Mouse (Mus musculus) left cerebral cortex, postnatal 25 days (tissue): ENCODE data around the gene Calm4. TPM values are rescaled to one million over a fixed set of nuclear protein-coding genes. Genes with fewer than 3 reads are reported as not detected.
"Not testable (repeated sequence)": the region's sequence is repeated elsewhere in the genome, so short reads cannot be mapped to it uniquely, and the experiment has no call there.

Source experiments
- DNase-seq, 2 experiments: peaks; one replicate each; pipeline ENCODE4 v3.0.0; 2022; ENCODE audit warnings: low spot score in 2 of 2, mixed read lengths in 1 of 2
- intact Hi-C: fragments of 180-260 bp; cut with DNase I; formaldehyde crosslinking; loops from one replicate; pipeline ENCODE4 v1.15.1; 2025
- total RNA-seq, 2 experiments: library from RNA; stranded (reverse); gene quantifications; 2 replicates each; pipeline ENCODE4 v1.2.3; 2021

Calm4 gene
- total RNA-seq: not detected

DNA sequence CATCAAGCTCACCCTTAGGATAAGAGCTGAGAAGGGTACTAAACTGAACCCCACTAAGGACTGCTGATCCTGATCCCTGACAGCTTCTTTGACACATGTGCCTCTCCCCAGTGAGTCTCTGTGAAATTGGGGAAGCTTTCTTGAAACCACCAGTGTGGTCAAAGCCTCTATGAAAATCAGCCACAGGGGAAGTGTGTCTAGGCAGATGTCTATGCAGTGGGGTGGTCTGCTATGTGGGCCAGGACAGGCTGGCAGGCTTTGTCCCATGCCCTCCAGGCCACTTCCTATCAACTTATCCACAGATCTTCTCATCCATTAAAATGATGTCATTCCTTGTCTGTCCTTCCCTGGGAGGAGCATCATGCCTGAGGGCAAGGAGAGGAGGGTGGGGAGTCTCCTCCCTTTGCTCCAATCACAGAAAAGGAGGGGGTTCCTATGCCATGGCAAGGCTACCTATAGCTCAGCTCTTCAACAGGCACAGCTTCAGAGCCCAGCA lies at the start of gene Calm4:
TSS of gene Calm4 (plus strand) at position 446 of the 496 bp plus-strand sequence.
- intact Hi-C loops, DNase-seq: not testable (repeated sequence)

DNA sequence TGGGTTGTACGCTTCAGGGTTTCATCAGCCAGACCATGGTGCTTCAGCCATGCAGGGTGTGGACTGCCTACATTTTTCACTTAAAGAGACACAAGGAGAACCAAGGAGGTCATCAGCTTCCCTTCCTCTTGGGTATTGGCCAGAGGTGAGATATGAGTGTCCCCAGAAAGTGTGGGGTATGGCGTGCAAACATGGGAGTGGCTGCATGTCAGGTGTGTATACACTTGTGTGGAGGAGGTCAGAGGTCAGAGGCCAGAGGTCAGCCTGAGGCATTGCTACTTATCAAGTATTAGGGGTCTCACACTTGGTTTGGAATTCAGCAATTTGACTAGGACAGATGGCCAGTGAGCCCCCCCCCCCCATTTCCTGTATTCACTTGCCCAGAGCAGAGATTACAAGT lies 49.0 kb upstream of the Calm4 start:
- no peak for DNase-seq
- intact Hi-C loops: no loop called here

DNA sequence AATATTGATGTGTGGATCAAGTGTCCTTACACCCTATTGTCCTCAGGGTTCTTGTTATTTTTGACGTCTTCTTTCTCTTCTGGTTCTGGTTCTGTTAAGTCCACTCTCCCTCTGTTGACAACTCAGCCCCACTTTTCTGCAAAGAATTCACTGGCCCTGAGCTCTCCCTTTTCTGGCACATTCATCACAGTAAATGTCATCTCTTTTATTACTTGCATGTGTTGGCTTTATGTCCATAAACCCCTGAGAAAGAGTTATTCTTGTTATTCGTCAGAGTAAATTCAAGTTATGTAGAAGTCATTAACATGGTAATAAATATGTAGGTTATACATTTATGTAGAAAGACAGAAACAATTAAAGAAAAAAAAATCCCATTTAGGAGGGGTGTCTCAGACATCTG lies 48.0 kb upstream of the Calm4 start:
- no peak for DNase-seq
- intact Hi-C loops: no loop called here

DNA sequence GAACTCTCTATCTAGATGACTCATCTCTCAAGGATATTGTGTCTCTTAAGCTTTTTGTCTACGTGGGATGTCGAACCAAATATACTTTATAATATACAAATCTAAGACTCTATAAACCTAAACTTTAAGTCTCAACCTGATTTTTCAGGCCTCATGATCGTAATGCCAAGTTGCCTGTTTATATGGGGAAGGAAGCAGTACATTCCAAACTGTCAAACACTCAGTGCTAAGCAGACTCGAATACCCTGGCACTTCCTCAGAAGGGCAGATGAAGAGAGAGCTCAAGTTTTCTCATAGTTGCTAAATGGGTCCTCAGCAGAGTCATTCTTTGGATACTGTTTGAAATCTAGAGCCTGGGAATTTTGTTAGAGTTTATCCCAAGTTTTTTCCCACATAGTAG lies 40.9 kb upstream of the Calm4 start:
- intact Hi-C loops: no loop called here
- DNase-seq: no peak

DNA sequence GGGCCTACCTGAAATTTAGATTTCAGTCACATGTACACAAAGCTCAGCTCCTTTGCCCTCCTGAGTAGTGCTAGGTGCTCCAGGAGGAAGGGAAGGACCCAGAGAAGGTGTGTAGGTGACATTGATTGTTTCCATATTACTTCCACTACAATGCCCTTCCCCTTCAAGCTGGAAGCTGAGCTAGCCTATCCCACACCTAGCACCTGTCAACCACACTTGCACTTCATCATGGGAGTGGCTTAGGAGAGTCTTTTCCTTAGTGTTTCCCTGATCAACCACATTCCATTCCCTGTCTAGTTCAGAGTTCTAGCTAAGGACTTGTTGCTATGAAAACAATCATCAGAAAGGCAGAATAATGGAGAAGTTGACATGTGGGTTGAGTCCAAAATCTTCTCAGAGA lies 38.8 kb upstream of the Calm4 start:
- no peak for DNase-seq
- intact Hi-C loops: no loop called here

DNA sequence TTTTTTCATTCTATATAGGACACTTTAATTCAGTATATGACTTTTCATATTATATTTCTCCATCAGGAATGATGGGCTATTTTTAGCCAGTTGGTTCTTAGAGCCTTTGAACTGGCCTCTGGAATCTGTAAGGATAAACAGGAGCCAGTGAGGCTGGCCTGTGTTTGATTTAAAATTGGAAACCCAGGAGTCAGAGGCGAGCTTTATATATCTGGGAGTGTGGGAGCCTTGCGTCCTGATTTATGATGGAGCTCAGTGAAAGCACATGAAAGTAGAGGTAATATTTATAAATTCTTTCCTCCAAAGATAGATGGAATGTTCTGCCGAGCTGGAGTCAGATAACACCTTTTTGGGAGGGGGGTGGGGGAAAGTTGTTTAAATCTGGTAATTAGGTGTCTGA lies 38.2 kb upstream of the Calm4 start:
- intact Hi-C loops: no loop called here
- no peak for DNase-seq

DNA sequence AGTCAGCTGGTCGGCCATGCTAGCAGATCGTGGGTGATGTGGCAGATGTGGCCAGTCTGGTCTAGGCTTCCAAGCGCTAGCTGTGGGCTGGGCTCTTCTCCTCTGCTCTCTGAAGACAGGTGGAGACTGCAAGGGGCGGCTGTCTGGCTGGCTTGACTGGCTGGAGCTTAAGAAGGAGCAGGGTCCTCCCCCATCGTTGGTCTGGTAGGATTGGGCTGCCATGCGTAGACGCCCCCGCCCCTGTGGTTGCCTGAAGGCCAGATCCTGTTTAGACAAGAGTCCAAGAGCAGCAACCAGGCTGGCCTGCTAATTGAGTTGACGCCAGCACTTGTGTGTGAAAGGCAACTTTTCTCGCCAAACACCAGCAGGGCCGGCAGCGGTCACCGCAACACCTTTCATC lies 33.4 kb upstream of the Calm4 start, which contains the start of gene Calml3:
TSS of gene Calml3 (minus strand) at position 131 of the 400 bp plus-strand sequence.
- intact Hi-C loops: no loop called here
- no peak for DNase-seq

DNA sequence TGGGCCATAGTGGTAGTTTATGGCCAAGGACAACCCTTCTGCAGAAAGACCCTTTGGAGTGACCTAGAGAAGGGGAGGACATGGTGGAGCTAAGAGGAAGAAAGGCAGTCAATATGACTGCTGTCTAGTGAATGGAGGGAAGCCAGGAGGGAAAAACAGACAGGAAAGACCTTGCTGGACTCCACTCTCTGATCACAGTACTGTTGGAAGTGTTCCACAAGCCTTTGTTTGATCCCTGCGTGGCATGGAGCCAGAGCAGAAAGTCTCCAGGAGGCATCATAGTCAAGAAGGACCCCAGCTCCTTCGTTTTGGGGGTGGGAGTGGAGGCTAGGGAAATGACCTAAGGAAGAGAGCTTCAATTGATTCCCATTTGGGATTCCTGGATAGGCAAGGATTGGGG lies 32.4 kb upstream of the Calm4 start:
- DNase-seq: no peak
- intact Hi-C loops: no loop called here

DNA sequence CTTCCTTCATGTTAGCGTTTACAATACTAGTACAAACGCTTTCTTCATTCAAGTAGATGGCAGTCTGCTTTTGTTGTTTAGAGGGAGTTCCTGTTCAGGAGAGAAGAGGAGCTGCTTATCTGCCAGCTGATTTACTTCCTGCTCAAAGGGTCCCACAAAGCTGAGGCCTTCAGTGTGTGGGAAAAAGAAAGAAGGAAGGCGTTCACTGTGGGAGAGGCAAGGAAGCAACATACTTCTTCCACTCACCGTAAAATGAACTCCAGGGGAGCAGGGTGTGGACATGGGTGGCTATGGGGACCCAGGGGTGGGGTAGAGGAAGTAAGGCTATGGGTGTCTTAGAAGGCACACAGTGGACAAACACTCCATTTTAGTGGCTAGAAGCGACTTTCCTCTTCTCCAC lies 31.9 kb upstream of the Calm4 start:
- no peak for DNase-seq
- intact Hi-C loops: no loop called here

DNA sequence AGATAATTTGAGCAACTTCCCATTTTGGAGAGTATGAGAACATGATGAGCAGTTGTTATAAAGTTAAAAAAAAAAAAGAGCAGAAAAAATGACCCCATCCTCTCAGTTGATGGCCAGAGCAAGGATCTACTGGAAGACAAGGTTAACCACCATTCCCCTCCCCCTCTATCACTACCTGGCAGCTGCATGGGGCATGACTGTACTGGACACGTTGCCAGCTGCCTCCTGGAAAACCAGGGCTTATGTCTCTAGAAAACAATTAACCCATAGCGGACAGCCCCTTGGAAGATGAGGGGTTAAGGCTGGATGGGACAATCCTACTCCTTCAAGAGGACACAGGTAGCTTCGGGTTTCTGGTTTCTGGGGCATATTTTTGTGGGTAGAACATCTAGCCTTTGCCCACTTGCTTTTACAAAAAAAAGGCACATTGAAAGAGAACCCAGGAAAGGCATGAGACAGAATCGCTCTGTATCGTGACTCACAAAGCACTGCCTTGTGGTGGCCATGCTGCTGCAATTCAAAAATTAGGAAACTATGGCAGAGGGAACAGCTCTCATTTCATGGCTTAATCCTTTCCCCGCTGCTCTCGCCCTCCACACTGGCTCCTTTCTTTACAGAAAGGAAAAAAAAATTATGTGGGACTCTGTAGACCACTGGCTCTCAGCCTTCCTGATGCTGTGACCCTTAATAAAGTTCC lies 30.3 kb upstream of the Calm4 start:
- no peak for DNase-seq
- intact Hi-C loops: no loop called here

DNA sequence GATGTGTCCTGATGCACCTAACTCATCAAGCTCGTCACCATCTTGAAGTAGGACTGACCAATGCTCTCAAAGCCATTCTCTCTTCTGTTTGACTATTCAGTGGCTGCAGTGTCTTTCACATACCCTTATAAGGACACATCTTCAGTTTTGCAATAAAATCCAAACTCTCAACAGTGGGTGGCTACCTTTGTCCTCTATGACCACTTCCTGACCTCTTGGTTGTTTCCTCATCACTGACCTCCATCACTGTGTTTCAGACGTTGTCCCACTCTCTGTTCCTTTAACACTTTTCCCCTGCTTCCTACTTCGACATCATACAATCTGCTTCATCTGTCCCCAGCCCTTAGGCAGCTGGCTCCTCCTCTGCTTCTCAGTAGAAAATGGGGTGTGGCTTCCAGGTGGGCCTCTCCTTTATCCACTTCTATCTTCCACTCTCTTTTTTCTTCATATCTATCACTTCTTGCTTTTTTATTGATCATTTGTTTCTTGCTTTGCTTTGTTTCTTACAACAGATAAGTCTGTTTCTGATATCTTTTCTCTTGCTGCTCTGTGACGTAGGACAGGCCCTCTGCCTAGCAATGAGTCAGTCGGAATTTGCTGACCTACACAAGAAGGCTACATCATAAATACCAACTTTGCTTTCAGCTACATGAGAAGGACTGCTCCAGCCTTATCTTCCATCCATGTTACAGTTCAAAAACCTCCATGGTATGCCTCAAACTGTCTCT lies 19.4 kb upstream of the Calm4 start:
- intact Hi-C loops: no loop called here
- no peak for DNase-seq

DNA sequence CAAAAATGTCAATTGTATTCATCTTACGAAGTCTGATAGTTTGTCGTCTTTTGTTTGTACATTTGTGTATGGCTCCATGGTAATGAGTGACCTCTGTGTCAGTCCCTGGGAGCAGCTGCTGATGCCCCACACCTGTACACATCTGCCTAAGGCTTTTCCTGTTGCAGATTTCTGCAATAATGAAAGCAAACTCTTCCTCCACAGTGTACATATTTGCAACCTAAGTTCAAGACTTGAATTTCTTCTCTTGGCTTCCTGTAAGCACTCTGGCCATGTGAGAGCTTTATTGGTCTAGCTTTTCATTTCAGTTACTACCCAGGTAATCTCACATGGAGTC lies 18.8 kb upstream of the Calm4 start:
- intact Hi-C loops: no loop called here
- no peak for DNase-seq

DNA sequence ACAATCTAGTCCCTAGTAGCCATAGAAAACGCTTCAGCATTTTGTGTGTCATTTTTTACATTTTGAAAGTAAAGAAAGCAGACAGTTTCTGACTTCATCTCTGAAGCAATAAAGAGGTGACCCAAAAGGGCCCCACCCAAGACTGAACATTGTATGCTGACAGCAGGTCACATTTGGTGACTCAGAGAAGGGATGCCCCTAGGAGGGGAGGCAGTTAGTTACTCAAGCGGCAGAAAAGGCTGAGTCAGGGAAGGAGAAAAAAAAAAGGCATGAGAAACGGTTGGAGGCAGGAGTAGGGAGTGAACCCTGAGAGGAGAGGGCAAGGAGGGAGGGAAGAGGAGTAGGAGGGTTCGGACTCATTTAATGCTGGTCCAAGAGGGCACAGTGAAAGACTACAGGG lies 15.5 kb upstream of the Calm4 start:
- DNase-seq: no peak
- intact Hi-C loops: no loop called here

DNA sequence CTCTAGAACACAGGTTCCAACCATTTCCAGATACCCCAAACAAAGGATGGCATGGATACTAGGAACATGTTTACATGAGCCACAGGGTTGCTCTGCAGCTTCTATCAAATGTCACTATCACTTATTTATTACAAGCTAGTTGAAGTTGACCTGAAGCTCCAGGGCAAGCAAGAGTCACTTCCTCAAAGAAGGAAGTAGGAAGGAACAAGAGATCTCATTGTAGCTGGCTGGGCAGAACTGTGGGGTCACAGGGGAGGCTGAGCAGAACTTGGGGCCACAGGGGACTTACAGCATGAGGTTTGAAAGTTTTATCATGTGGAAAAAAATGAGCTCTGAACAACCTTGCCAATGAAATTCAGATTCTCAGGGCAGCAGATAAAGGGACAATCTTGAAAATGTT lies 11.8 kb upstream of the Calm4 start:
- intact Hi-C loops: no loop called here
- no peak for DNase-seq

DNA sequence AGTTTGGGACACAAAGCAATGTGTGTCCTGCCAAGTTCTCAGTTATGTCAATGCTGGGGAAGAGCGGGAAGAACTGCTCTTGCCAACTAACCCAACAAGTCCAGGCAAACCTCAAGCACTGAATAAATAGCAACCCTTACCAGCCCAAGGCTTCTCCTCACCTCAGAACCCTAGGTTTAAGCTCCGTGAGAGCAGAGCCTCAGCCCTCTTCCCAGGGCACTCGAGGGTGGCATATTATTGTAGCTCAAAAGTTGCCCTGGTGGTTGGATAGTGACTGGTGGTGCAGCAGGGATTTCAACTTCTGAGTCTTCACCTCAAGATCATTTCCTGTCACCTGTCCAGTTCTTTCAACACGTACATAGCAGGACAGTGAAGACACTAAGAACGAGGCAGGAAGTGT lies 6.0 kb upstream of the Calm4 start:
- intact Hi-C loops: no loop called here
- no peak for DNase-seq

DNA sequence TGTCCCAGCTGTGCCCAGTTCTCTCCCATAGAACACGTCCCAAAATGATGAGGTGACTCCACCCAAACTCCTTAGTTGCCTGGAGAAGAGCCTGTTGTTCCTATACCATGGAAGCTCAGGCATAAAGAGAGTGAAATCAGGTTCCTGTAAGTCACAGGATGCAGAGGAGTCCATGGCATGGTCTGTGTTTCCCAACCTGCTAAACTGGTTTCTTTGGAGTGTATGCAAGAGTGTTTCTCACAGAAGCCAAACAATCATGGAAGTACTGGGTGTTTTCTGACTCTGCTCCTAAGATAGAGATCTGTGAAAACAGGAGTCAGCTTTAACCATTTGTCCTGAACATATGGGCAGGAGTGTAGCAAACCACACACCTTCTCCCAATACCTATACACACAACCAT lies 5.6 kb upstream of the Calm4 start:
- intact Hi-C loops: no loop called here
- no peak for DNase-seq

DNA sequence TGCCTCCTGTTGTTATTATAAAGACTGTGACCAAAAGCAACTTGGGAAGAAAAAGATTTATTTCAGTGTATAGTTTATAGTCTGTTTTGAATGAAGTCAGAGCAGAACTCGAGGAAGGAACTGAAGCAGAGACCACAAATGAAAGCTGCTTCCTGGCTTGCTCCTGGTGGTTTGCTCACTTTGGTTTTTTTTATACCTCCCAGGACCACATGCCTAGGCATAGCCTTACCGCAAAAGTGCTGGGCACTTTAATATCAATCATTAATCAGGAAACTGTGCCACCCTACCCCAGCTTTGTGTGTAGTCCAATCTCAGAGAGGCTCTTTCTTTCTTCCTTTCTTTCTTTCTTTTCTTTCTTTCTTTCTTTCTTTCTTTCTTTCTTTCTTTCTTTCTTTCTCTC lies 5.1 kb upstream of the Calm4 start:
- no peak for DNase-seq
- intact Hi-C loops: no loop called here

DNA sequence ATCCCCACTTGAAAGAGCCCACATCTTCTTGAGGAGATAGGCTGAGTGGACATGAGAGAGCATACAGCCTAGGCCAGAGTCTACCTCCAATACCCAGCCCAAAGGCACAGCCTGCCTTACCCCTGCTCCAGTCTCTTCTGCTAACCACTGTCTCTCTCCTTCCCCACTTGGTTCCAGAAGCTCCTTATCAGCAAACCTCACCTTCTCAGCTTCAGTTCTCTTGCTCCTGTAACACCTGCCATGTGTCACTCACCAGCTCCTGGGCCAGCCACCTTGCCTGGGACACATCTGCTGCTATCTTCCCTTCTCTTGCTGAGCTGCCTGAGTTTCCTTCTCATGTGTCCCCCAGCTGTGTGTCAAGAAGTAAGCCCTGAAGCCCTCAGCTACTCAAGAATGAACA lies 3.9 kb upstream of the Calm4 start:
- DNase-seq, intact Hi-C loops: not testable (repeated sequence)

DNA sequence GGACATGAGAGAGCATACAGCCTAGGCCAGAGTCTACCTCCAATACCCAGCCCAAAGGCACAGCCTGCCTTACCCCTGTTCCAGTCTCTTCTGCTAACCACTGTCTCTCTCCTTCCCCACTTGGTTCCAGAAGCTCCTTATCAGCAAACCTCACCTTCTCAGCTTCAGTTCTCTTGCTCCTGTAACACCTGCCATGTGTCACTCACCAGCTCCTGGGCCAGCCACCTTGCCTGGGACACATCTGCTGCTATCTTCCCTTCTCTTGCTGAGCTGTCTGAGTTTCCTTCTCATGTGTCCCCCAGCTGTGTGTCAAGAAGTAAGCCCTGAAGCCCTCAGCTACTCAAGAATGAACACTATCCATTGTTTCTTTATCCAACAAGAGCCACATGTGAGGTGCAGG lies 3.1 kb downstream of the Calm4 start:
- intact Hi-C loops, DNase-seq: not testable (repeated sequence)

DNA sequence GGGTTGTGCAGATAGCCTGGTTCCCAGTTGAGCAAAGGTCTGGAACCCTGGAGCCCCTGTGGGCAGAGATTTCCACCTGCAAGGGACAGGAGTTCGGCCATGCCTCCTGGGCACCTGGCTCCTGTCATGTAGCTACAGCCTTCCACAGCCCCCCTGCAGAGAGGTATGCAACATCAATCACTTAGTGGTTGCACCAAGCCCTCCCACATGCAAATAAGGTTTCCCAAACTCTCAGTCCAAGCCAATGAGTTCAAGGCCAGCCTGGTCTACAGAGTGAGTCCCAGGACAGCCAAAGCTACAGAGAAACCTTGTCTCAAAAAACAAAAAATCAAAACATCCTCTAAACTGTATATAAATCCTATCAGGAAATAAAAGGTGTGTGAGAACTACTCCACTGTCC lies 12.8 kb downstream of the Calm4 start:
- intact Hi-C loops: no loop called here
- DNase-seq: no peak

DNA sequence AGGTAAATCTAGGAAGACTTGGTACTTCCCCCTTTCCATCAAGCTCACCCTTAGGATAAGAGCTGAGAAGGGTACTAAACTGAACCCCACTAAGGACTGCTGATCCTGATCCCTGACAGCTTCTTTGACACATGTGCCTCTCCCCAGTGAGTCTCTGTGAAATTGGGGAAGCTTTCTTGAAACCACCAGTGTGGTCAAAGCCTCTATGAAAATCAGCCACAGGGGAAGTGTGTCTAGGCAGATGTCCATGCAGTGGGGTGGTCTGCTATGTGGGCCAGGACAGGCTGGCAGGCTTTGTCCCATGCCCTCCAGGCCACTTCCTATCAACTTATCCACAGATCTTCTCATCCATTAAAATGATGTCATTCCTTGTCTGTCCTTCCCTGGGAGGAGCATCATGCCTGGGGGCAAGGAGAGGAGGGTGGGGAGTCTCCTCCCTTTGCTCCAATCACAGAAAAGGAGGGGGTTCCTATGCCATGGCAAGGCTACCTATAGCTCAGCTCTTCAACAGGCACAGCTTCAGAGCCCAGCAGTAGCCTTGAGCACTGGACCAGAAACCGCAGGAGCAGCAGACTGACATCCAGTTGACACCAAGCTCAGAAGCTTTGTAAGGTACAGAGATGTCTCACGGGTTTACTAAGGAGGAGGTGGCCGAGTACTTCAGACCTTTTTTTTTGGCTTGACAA lies 16.2 kb downstream of the Calm4 start, which contains the start of gene Calm5:
TSS of gene Calm5 (plus strand) at position 526 of the 686 bp plus-strand sequence.
- DNase-seq, intact Hi-C loops: not testable (repeated sequence)
